Mouse (Mus musculus) small intestine, adult 2 months (tissue): ENCODE data around the gene Fer.

ENCODE experiments used
- CTCF ChIP-seq: fragments of 200-500 bp; IDR thresholded peaks from 2 replicates; pipeline ENCODE4 v1.5.1; 2012; ENCODE audit warnings: low read depth, mild to moderate bottlenecking, control low read depth, inconsistent platforms, low read length, moderate library complexity, mixed read lengths; ENCODE audit not compliant: insufficient replicate concordance, insufficient read length; ENCODE audit errors: extremely low read depth
- POLR2A ChIP-seq: fragments of 200-500 bp; IDR thresholded peaks from 2 replicates; pipeline ENCODE4 v1.6.1; 2012; ENCODE audit warnings: low read depth, mild to moderate bottlenecking, control low read depth, inconsistent platforms, low read length, moderate library complexity

- no peak for TF ChIP-seq POLR2A
- no peak for TF ChIP-seq CTCF
Measured at GRCm38 (mm10) chr17:63862399-63862798, 463 bp upstream of the Fer start.
